Mouse (Mus musculus) activated CD4-positive, CD25-positive, alpha-beta regulatory T cell, adult 9 weeks (primary cell): ENCODE measurements around the gene Tnni2. TPM values are rescaled to one million over a fixed set of nuclear protein-coding genes. Genes with fewer than 3 reads are reported as not detected.

Source experiments
- polyA plus RNA-seq: library from polyadenylated mRNA; unstranded; fragments of 100-300 nt; shearing (Covaris generic); gene quantifications from one replicate; pipeline ENCODE4 v1.2.1, GENCODE M21; 2017

Gene Tnni2
- not detected for polyA plus RNA-seq

GRCm38 (mm10) chr7:142441585-142441984 lies at the start of gene Tnni2:
TSS of gene Tnni2 (plus strand) at chr7:142441808.

GRCm38 (mm10) chr7:142434137-142434865 lies 7.3 kb upstream of the Tnni2 start, which contains the start of gene Syt8:
TSS of gene Syt8 (plus strand) at chr7:142434850.

GRCm38 (mm10) chr7:142460636-142461077 lies 19.0 kb downstream of the Tnni2 start, which contains the start of gene Lsp1:
TSS of gene Lsp1 (plus strand) at chr7:142460809.

Other genes starting within 250 kb of the Tnni2 start
- gene Krtap5-3, start 240.4 kb upstream of the Tnni2 start, polyA plus RNA-seq, result not detected
- gene Gm7579, start 229.9 kb upstream of the Tnni2 start, polyA plus RNA-seq, result not detected
- not detected for gene Krtap5-5, start 211.8 kb upstream of the Tnni2 start, polyA plus RNA-seq
- not detected for gene Gm40460, start 200.7 kb upstream of the Tnni2 start, polyA plus RNA-seq
- gene Gm2431, start 183.5 kb upstream of the Tnni2 start, polyA plus RNA-seq, result not detected
- not detected for gene Gm4559, start 167.4 kb upstream of the Tnni2 start, polyA plus RNA-seq
- not detected for gene Krtap5-1, start 144.7 kb upstream of the Tnni2 start, polyA plus RNA-seq
- not detected for gene Krtap5-4, start 138.3 kb upstream of the Tnni2 start, polyA plus RNA-seq
- gene Ifitm10, start 68.1 kb upstream of the Tnni2 start, polyA plus RNA-seq, result 2.3 TPM
- gene Gm49369, start 59.1 kb upstream of the Tnni2 start, polyA plus RNA-seq, result not detected
- gene Ctsd, start 53.8 kb upstream of the Tnni2 start, polyA plus RNA-seq, result 417 TPM
- not detected for gene Syt8, start 7.0 kb upstream of the Tnni2 start, polyA plus RNA-seq
- 1,327 TPM for gene Lsp1, start 19.0 kb downstream of the Tnni2 start, polyA plus RNA-seq
- 1.7 TPM for gene Tnnt3, start 57.0 kb downstream of the Tnni2 start, polyA plus RNA-seq
- gene Mrpl23, start 90.9 kb downstream of the Tnni2 start, polyA plus RNA-seq, result 4.0 TPM
- 0.13 TPM for gene Igf2, start 225.0 kb downstream of the Tnni2 start, polyA plus RNA-seq
- gene Gm49394, start 228.1 kb downstream of the Tnni2 start, polyA plus RNA-seq, result not detected